Mouse (Mus musculus) E14TG2a.4 (cell line): Measurements from ENCODE around the gene Olfr920.

Experiments used
- CTCF ChIP-seq: conservative IDR thresholded peaks from 2 replicates; pipeline ENCODE4 v1.5.1; 2014; ENCODE audit warnings: low read length
- NANOG ChIP-seq: IDR thresholded peaks from 2 replicates; pipeline ENCODE4 v1.6.1; 2014; ENCODE audit warnings: borderline replicate concordance, low read length, mixed read lengths

DNA sequence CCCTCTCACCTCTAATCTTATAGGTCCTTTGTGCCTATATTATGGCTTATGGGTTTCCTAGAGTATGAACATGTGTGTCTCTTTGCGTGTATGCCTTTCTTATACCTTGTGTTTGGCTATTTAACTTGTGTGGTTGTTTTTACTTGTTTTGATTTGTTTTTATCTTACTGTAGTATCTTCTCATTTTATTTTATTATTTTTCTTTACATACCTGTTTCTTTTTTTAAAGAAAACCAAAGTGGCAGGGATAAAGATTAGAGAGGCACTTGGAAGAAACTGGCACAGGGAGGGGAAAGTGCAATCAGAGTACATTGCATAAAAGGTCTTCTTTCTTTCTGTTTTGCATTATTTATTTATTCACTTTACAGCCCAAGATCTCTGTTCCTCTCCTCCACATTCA, at the start of gene Olfr920:
- no peak for TF ChIP-seq NANOG
- no peak for TF ChIP-seq CTCF
